Mouse (Mus musculus) CD4-positive helper T cell, adult 2 months (primary cell): Measurements from ENCODE around the gene Tm9sf1.
A peak's percentile ranks its signal among the peaks of the same experiment; 100 is the strongest.

Source experiments
- DNase-seq: peaks from one replicate; pipeline ENCODE4 v3.0.0-alpha.2; 2012; ENCODE audit warnings: low read depth, missing footprints, low spot score

Gene Tm9sf1

GRCm38 (mm10) chr14:55643060-55643907 is at the start of gene Tm9sf1:
TSS of gene Tm9sf1 (minus strand) at chr14:55643806.
- peak; percentile 89 for DNase-seq

- no peak for DNase-seq
Observed at GRCm38 (mm10) chr14:55689433-55689832, 45.8 kb upstream of the Tm9sf1 start.

- DNase-seq, result no peak
Observed at GRCm38 (mm10) chr14:55682118-55682493, 38.5 kb upstream of the Tm9sf1 start.

GRCm38 (mm10) chr14:55681160-55682117 is 37.8 kb upstream of the Tm9sf1 start, which contains the start of gene Tinf2:
TSS of gene Tinf2 (minus strand) at chr14:55681820.
- DNase-seq, result peak; percentile 99

- DNase-seq, result no peak
Observed at GRCm38 (mm10) chr14:55677615-55678014, 34.0 kb upstream of the Tm9sf1 start.

- DNase-seq, result no peak
Observed at GRCm38 (mm10) chr14:55672741-55673060, 29.1 kb upstream of the Tm9sf1 start.

GRCm38 (mm10) chr14:55671833-55672740 is 28.5 kb upstream of the Tm9sf1 start, which contains the start of the genes Gmpr2 and Nedd8:
TSS of gene Gmpr2 (plus strand) at chr14:55671941.
TSS of gene Nedd8 (minus strand) at chr14:55672124.
- DNase-seq, result peak; percentile 96

- no peak for DNase-seq
Observed at GRCm38 (mm10) chr14:55671486-55671832, 27.9 kb upstream of the Tm9sf1 start.

- no peak for DNase-seq
Observed at GRCm38 (mm10) chr14:55660636-55661035, 17.0 kb upstream of the Tm9sf1 start.

GRCm38 (mm10) chr14:55659960-55660573 is 16.5 kb upstream of the Tm9sf1 start, which contains the start of gene Mdp1:
TSS of gene Mdp1 (minus strand) at chr14:55660508.
- peak; percentile 90 for DNase-seq

- DNase-seq, result no peak
Observed at GRCm38 (mm10) chr14:55658011-55658410, 14.4 kb upstream of the Tm9sf1 start.

GRCm38 (mm10) chr14:55656935-55657334 is 13.3 kb upstream of the Tm9sf1 start:
- DNase-seq, result no peak

GRCm38 (mm10) chr14:55651528-55651927 is 7.9 kb upstream of the Tm9sf1 start:
- no peak for DNase-seq

GRCm38 (mm10) chr14:55649884-55650283 is 6.3 kb upstream of the Tm9sf1 start, which contains the start of gene Tssk4:
TSS of gene Tssk4 (plus strand) at chr14:55650184.
- DNase-seq, result no peak

GRCm38 (mm10) chr14:55644261-55644888 is 769 bp upstream of the Tm9sf1 start:
- DNase-seq, result peak; percentile 62

- no peak for DNase-seq
Observed at GRCm38 (mm10) chr14:55642679-55643059, 937 bp downstream of the Tm9sf1 start.

GRCm38 (mm10) chr14:55641291-55641690 is 2.3 kb downstream of the Tm9sf1 start:
- DNase-seq, result no peak

GRCm38 (mm10) chr14:55640816-55641215 is 2.8 kb downstream of the Tm9sf1 start:
- DNase-seq, result no peak

GRCm38 (mm10) chr14:55637795-55638194 is 5.8 kb downstream of the Tm9sf1 start, which contains the start of gene Gm49378:
TSS of gene Gm49378 (minus strand) at chr14:55637895.
- no peak for DNase-seq

GRCm38 (mm10) chr14:55635523-55636007 is 8.0 kb downstream of the Tm9sf1 start, which contains the start of gene Ipo4:
TSS of gene Ipo4 (minus strand) at chr14:55635957.
- peak; percentile 93 for DNase-seq
